Mouse (Mus musculus) MEL (cell line): ENCODE results near the gene Rapgef2. TPM values are rescaled to one million over a fixed set of nuclear protein-coding genes. Genes with fewer than 3 reads are reported as not detected.

Source experiments
- BHLHE40 ChIP-seq: IDR thresholded peaks from 2 replicates; pipeline ENCODE4 v1.6.1; 2012; ENCODE audit warnings: low read depth, mild to moderate bottlenecking, inconsistent platforms, low read length, improper control_type of control experiment, borderline replicate concordance
- CHD1 ChIP-seq: IDR thresholded peaks from 2 replicates; pipeline ENCODE4 v1.6.1; 2012; ENCODE audit warnings: low read depth, mild to moderate bottlenecking, inconsistent platforms, low read length, improper control_type of control experiment
- CHD2 ChIP-seq: IDR thresholded peaks from 2 replicates; pipeline ENCODE4 v1.6.1; 2011; ENCODE audit warnings: low read length, improper control_type of control experiment
- E2F4 ChIP-seq: IDR thresholded peaks from 2 replicates; pipeline ENCODE4 v1.6.1; 2011; ENCODE audit warnings: low read depth, low read length, improper control_type of control experiment, borderline replicate concordance
- ELF1 ChIP-seq: IDR thresholded peaks from 2 replicates; pipeline ENCODE4 v1.6.1; 2014; ENCODE audit warnings: low read depth, mild to moderate bottlenecking, inconsistent platforms, low read length, improper control_type of control experiment, moderate library complexity
- EP300 ChIP-seq, 2 experiments: IDR thresholded peaks; 2 replicates each; pipeline ENCODE4 v1.6.1; 2011; ENCODE audit warnings: improper control_type of control experiment in 2 of 2, low read length in 2 of 2, low read depth in 1 of 2, mild to moderate bottlenecking in 1 of 2
- ETS1 ChIP-seq: IDR thresholded peaks from 2 replicates; pipeline ENCODE4 v1.6.1; 2012; ENCODE audit warnings: low read depth, mild to moderate bottlenecking, inconsistent platforms, low read length, improper control_type of control experiment, moderate library complexity
- GABPA ChIP-seq: IDR thresholded peaks from 2 replicates; pipeline ENCODE4 v1.6.1; 2012; ENCODE audit warnings: low read depth, mild to moderate bottlenecking, inconsistent platforms, low read length, improper control_type of control experiment, moderate library complexity
- HCFC1 ChIP-seq: IDR thresholded peaks from 2 replicates; pipeline ENCODE4 v1.6.1; 2012; ENCODE audit warnings: low read depth, mild to moderate bottlenecking, inconsistent platforms, low read length, improper control_type of control experiment, moderate library complexity
- MAFK ChIP-seq: IDR thresholded peaks from 2 replicates; pipeline ENCODE4 v1.6.1; 2011; ENCODE audit warnings: low read depth, mild to moderate bottlenecking, low read length, improper control_type of control experiment, borderline replicate concordance
- MXI1 ChIP-seq: IDR thresholded peaks from 2 replicates; pipeline ENCODE4 v1.6.1; 2011; ENCODE audit warnings: mild to moderate bottlenecking, low read depth, low read length, improper control_type of control experiment
- NRF1 ChIP-seq: IDR thresholded peaks from 2 replicates; pipeline ENCODE4 v1.6.1; 2014; ENCODE audit warnings: low read depth, mild to moderate bottlenecking, inconsistent platforms, low read length, improper control_type of control experiment, moderate library complexity; ENCODE audit not compliant: poor library complexity, insufficient read depth, severe bottlenecking
- POLR2A ChIP-seq, 2 experiments: IDR thresholded peaks; 2 replicates each; pipeline ENCODE4 v1.6.1; 2011 to 2012; ENCODE audit warnings: low read length in 2 of 2, mild to moderate bottlenecking in 2 of 2, control low read depth in 1 of 2, improper control_type of control experiment in 1 of 2, low read depth in 1 of 2, moderate library complexity in 1 of 2; ENCODE audit not compliant: control insufficient read depth in 1 of 2, insufficient read depth in 1 of 2, poor library complexity in 1 of 2
- POLR2AphosphoS2 ChIP-seq: IDR thresholded peaks from 2 replicates; pipeline ENCODE4 v1.6.1; 2011; ENCODE audit warnings: low read length, improper control_type of control experiment
- RAD21 ChIP-seq: IDR thresholded peaks from 2 replicates; pipeline ENCODE4 v1.6.1; 2011; ENCODE audit warnings: mild to moderate bottlenecking, low read depth, low read length, improper control_type of control experiment
- SIN3A ChIP-seq: IDR thresholded peaks from 2 replicates; pipeline ENCODE4 v1.6.1; 2012; ENCODE audit warnings: low read length, improper control_type of control experiment, inconsistent platforms
- TAL1 ChIP-seq: IDR thresholded peaks from 2 replicates; pipeline ENCODE4 v1.6.1; 2012; ENCODE audit warnings: mild to moderate bottlenecking, inconsistent platforms, low read length, moderate library complexity, mixed read lengths
- UBTF ChIP-seq: IDR thresholded peaks from 2 replicates; pipeline ENCODE4 v1.6.1; 2012; ENCODE audit warnings: low read depth, mild to moderate bottlenecking, inconsistent platforms, low read length, improper control_type of control experiment, moderate library complexity, borderline replicate concordance; ENCODE audit not compliant: insufficient read depth
- USF1 ChIP-seq: IDR thresholded peaks from 2 replicates; pipeline ENCODE4 v1.6.1; 2014; ENCODE audit warnings: low read depth, mild to moderate bottlenecking, inconsistent platforms, low read length, improper control_type of control experiment, moderate library complexity
- USF2 ChIP-seq, 2 experiments: IDR thresholded peaks; 2 replicates each; pipeline ENCODE4 v1.6.1; 2011 to 2012; ENCODE audit warnings: improper control_type of control experiment in 2 of 2, low read length in 2 of 2, borderline replicate concordance in 1 of 2, inconsistent platforms in 1 of 2, low read depth in 1 of 2, mild to moderate bottlenecking in 1 of 2; ENCODE audit not compliant: insufficient read depth in 1 of 2
- ZKSCAN1 ChIP-seq: IDR thresholded peaks from 2 replicates; pipeline ENCODE4 v1.6.1; 2012; ENCODE audit warnings: low read depth, mild to moderate bottlenecking, inconsistent platforms, low read length, improper control_type of control experiment, moderate library complexity
- ZMIZ1 ChIP-seq: IDR thresholded peaks from 2 replicates; pipeline ENCODE4 v1.6.1; 2012; ENCODE audit warnings: low read depth, mild to moderate bottlenecking, inconsistent platforms, low read length, improper control_type of control experiment, moderate library complexity
- ZNF384 ChIP-seq: IDR thresholded peaks from 2 replicates; pipeline ENCODE4 v1.6.1; 2012; ENCODE audit warnings: low read depth, mild to moderate bottlenecking, inconsistent platforms, low read length, improper control_type of control experiment
- polyA plus RNA-seq, 2 experiments: library from polyadenylated mRNA; stranded (reverse) in 1 of 2; unstranded in 1 of 2; fragments of >175 nt in 1 of 2; fragments of >200 nt in 1 of 2; gene quantifications; 2 replicates each; pipeline versions ENCODE4 v1.2.1 to v1.2.4; 2012; ENCODE audit warnings: low replicate concordance in 2 of 2, low read depth in 1 of 2; ENCODE audit not compliant: insufficient read length in 2 of 2, insufficient read depth in 1 of 2, missing spikeins in 1 of 2
- total RNA-seq: library from RNA; depleted of rRNA; stranded (reverse); fragments of 300-350 nt; gene quantifications from 2 replicates; pipeline ENCODE4 v1.2.3, GENCODE M21; 2012; rRNA removed

Gene Rapgef2
- total and polyA plus RNA-seq, 3 experiments = 4.2 to 4.6 TPM; not detected in 1

DNA sequence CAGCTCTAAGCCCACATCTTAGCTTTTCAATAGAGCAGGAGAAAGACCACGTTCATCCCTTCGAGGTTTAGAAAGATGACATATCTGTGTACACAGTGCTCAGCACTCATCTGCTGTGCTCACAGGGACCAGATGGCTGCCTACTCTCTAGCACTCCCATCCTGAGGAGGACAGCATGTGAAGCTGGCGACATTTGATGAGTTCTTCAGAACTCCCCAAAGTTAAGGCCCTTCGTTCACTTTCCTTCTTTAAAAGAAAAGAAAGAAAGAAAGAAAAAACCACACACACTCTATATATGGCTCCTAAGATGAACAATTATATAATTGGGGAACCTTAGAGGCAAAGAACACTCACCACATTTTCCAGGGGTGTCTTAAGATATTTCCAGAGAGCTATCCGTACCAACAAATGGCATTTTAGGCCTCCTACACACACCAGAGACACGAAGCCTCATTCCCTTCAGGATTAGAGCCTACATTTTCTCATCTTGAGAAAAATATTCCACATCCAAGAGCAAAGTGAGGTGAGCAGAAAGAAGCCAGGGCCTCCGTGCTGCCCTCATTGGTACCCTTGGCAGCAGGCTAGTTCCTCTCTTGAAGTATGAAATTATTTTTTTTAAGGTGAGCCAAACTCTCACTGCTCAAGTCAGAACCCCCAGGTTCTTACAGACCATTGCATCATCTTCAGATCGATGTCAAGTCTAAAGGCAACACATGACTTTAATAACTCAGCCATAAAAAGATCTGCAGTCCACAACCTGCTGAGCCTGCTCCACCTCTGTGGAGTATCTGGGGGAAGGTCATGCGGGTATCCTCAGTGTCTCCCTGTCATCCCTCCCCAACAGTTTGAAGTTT, 270.5 kb downstream of the Rapgef2 start (continued):
- TF ChIP-seq ZNF384 (peak; percentile 80), TAL1 (no peak), USF1 (peak; percentile 74; the same call in 1 of the 2 replicates), NRF1 (no peak), ZKSCAN1 (no peak), USF2 (IDR thresholded peaks at IDR 0.05; ENCODE audit: borderline replicate concordance in 1 of 2, insufficient read depth in 1 of 2, low read depth in 1 of 2, low read length in 2 of 2) (0 out of 4 replicates have a peak, but pooled peaks of 1 of the 2 experiments have one; percentile 30), POLR2A (IDR thresholded peaks at IDR 0.05; ENCODE audit: control insufficient read depth in 1 of 2, insufficient read depth in 1 of 2, low read depth in 1 of 2, low read length in 2 of 2, poor library complexity in 1 of 2) (no peak), UBTF (no peak), MXI1 (peak; percentile 69; the same call in 1 of the 2 replicates), POLR2AphosphoS2 (peak; percentile 46; the same call in 1 of the 2 replicates), MAFK (no peak), ZMIZ1 (no peak), E2F4 (no peak), HCFC1 (no peak), RAD21 (no peak), CHD1 (no peak), BHLHE40 (no peak), GABPA (no peak), EP300 (IDR thresholded peaks at IDR 0.05; ENCODE audit: low read depth in 1 of 2, low read length in 2 of 2) (peak in 1 of 2 experiments; percentile 70; a peak in 2 of 4 replicates), CHD2 (no peak), ELF1 (peak; percentile 31; the same call in 1 of the 2 replicates), SIN3A (peak; percentile 35; the same call in 1 of the 2 replicates), ETS1 (peak; percentile 58; the same call in 1 of the 2 replicates)

Other genes with a start within 250 kb of the Rapgef2 start
- gene Gm17359, start 50.1 kb upstream of the Rapgef2 start, total RNA-seq = not detected in 2 replicates
- gene Gm17359, start 50.1 kb upstream of the Rapgef2 start, polyA plus RNA-seq = under 1 TPM in 1 of 2 experiments, not detected in 1; 0.15 TPM